Mouse (Mus musculus) cerebellum, postnatal 14 days (tissue): ENCODE results near the gene Btbd9.

Experiments used
- DNase-seq, 2 experiments: peaks; one replicate each; pipeline ENCODE4 v3.0.0; 2021; ENCODE audit warnings: mixed read lengths in 2 of 2

The Btbd9 gene

GRCm38 (mm10) chr17:30439702-30440101, 136.6 kb downstream of the Btbd9 start:
- DNase-seq = no peak

- DNase-seq = no peak
Observed at GRCm38 (mm10) chr17:30438786-30439185, 137.5 kb downstream of the Btbd9 start.

- no peak for DNase-seq
Observed at GRCm38 (mm10) chr17:30436021-30436461, 140.2 kb downstream of the Btbd9 start.

GRCm38 (mm10) chr17:30435478-30435877, 140.8 kb downstream of the Btbd9 start:
- no peak for DNase-seq

GRCm38 (mm10) chr17:30432094-30432493, 144.2 kb downstream of the Btbd9 start:
- no peak for DNase-seq

GRCm38 (mm10) chr17:30430961-30431640, 145.2 kb downstream of the Btbd9 start:
- DNase-seq = no peak

GRCm38 (mm10) chr17:30428661-30429060, 147.6 kb downstream of the Btbd9 start:
- DNase-seq = no peak

GRCm38 (mm10) chr17:30423256-30423852, 152.9 kb downstream of the Btbd9 start:
- no peak for DNase-seq

- no peak for DNase-seq
Observed at GRCm38 (mm10) chr17:30422278-30422677, 154.0 kb downstream of the Btbd9 start.

- DNase-seq = no peak
Observed at GRCm38 (mm10) chr17:30421256-30421655, 155.0 kb downstream of the Btbd9 start.

GRCm38 (mm10) chr17:30419494-30419893, 156.8 kb downstream of the Btbd9 start:
- DNase-seq = no peak

- no peak for DNase-seq
Observed at GRCm38 (mm10) chr17:30418510-30418909, 157.8 kb downstream of the Btbd9 start.

GRCm38 (mm10) chr17:30417106-30417505, 159.2 kb downstream of the Btbd9 start:
- DNase-seq = no peak

GRCm38 (mm10) chr17:30415693-30416092, 160.6 kb downstream of the Btbd9 start:
- DNase-seq = no peak

GRCm38 (mm10) chr17:30412991-30413390, 163.3 kb downstream of the Btbd9 start:
- no peak for DNase-seq

- no peak for DNase-seq
Observed at GRCm38 (mm10) chr17:30406002-30406401, 170.3 kb downstream of the Btbd9 start.

GRCm38 (mm10) chr17:30402871-30403270, 173.4 kb downstream of the Btbd9 start:
- no peak for DNase-seq

GRCm38 (mm10) chr17:30395261-30395660, 181.0 kb downstream of the Btbd9 start:
- no peak for DNase-seq

GRCm38 (mm10) chr17:30392031-30392430, 184.3 kb downstream of the Btbd9 start:
- peak in 1 of 2 experiments; percentile 34 for DNase-seq

- no peak for DNase-seq
Observed at GRCm38 (mm10) chr17:30391220-30391619, 185.1 kb downstream of the Btbd9 start.

GRCm38 (mm10) chr17:30389686-30390085, 186.6 kb downstream of the Btbd9 start:
- no peak for DNase-seq

GRCm38 (mm10) chr17:30388817-30389216, 187.5 kb downstream of the Btbd9 start:
- DNase-seq = peak; percentile 90 to 96

- DNase-seq = peak in 1 of 2 experiments; percentile 53
Observed at GRCm38 (mm10) chr17:30388391-30388790, 187.9 kb downstream of the Btbd9 start.

- no peak for DNase-seq
Observed at GRCm38 (mm10) chr17:30386241-30386640, 190.0 kb downstream of the Btbd9 start.

GRCm38 (mm10) chr17:30383649-30384048, 192.6 kb downstream of the Btbd9 start:
- no peak for DNase-seq
